Mouse (Mus musculus) mouse trophoblast stem cell (cell line): ENCODE results near the gene 4930474N05Rik.

ENCODE experiments used
- in situ Hi-C, 2 experiments: fragments of 300-500 bp; cut with MseI, MboI; formaldehyde crosslinking; loops; 2 replicates in 1 of 2; 3 replicates in 1 of 2; pipeline ENCODE4 v1.15.1; 2025

4930474N05Rik gene

DNA sequence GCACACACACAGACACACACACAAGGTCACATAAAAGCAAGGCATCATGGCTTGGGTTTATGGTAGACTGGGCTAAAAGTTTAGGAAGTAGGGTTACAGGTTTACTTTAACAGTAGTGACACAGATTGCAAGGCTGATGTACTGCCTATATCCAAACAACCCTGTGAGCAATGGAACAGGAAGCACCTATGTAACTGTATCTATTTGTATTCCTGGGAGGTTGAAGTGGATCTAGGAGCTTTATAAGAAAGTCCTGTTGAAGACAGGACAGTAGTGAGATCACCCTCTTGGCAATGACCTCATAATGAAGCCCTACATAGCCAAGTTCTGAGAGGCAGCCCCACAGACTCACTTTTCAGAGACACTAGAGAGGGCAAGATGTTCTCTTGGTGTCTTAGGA is at the start of gene 4930474N05Rik:
Gene 4930474N05Rik (plus strand): TSS at position 301 of the 400 bp plus-strand sequence.
- in situ Hi-C loops, result no loop called here

DNA sequence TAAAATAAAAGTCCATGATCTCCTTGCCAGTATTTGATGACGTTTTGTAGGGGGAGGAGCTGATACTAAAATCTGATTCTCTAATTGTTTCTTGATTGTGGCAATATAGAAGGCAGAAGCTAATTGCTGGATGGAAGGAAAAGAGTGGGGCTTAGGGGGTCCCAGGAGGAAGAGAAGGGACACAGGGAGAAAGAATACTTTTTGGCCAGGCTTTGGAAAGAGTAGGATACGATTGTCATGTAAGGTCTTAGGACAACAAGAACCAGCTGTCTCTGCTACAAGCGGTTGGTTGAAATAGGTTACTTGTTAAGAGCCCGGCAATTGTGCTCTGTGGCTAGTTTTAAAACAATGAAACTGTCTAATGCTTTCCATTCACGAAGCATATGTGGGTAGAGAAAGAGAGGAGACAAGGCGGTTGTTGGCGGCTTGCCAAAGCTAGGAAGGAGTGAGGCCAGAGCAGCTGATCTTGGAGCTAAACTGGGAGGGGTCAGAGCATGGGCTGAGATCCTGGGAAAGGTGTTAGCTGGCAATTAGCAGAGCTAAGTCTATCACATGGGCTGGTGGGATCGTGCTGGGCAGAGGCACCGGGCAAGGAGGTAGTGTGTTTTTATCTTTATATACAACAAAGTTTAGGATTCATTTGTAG is 45.8 kb upstream of the 4930474N05Rik start:
- in situ Hi-C loops, result no loop called here

DNA sequence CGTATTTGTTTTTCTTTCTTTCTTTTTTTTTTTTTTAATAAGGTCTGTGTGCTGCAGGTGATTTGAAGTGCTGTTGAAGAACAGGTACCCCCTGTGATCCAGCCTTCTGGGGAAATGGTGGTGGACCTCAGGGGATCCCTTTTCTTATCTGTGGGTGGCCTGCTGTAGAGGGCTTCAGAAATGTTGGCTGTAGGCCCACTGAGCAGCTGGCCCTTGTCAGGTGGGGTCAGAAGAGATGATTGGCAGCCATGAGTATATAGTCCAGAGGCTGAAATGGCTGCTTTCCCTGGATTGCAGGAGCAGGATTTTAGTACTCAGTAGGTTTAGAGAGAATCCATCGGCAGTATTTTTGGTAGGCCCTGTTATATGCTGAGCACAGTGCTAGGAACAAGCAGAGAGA is 41.4 kb upstream of the 4930474N05Rik start:
- in situ Hi-C loops, result no loop called here

DNA sequence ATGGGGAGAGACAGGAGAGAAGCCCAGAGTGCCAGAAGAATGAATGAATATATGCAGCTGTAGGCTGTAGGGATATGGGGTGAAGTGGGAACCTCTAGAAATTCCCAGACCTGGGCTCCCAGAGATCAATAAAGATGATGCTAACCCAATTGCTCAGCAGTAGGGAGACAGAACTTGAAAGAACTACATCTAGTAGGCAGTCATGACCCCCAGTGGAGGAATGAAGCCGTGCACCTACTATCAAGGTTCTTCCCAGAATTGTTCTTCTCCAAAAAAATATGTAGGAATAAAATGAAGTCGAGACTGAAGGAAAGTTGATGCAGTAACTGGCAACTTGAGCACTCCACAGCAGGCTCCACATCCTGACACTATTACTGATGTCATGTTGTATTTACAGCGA is 3.8 kb downstream of the 4930474N05Rik start:
- in situ Hi-C loops, result no loop called here

DNA sequence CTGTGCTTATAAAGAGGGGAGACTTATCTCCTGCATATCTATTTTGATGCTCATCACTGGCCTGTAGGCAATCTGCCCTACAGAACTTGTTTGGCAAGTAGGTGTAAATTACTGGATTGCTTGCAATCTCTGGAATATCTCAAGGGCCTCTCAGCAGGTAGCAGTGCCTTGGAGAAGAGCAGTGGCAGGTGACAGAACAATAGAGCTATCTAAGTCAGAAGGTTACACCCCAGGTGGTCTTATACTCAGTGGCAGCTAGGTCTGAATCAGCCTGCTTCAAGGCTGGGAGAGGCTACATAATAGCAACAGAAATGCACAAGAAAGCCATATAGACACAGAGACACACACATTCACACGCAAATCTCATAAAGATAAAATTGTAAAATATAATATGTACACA is 4.9 kb downstream of the 4930474N05Rik start:
- in situ Hi-C loops, result no loop called here

DNA sequence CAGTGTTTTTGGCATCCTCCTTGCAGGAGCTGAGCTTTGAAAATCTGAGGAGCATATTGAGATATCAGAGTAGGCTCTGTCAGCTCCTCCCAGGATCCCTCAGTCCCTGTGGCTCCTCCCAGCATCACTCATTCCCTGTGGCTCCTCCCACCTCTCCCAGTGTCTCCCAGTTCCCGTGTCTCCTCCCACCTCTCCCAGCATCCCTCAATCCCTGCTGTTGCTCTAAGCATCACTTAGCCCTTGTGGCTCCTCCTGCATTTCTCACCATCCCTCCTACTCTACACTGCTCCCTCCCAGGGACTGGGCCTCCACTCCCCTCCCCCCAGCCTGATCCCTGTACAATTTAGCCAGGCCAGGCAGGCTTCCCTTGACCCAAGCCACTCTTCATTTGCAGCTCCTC is 6.0 kb downstream of the 4930474N05Rik start:
- in situ Hi-C loops, result no loop called here

DNA sequence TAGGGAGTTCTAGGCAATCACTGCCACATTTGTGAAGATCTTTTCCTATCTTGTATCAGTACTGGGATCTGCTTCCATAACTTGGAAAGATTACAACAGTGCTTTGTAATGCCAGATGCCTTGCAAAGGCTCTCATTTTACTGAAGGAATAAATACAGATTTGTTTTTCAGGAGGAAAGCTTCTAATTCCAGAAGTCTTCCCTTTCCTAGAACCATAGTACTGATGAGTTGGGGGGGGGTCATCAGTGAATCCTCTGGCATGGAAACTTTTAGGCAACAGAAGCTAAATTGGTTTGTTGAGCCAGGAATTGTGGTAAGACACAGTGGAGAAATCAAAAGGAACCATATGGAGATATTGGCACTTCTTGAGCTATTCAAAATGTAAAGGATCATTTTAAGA is 19.8 kb downstream of the 4930474N05Rik start:
- in situ Hi-C loops, result no loop called here

DNA sequence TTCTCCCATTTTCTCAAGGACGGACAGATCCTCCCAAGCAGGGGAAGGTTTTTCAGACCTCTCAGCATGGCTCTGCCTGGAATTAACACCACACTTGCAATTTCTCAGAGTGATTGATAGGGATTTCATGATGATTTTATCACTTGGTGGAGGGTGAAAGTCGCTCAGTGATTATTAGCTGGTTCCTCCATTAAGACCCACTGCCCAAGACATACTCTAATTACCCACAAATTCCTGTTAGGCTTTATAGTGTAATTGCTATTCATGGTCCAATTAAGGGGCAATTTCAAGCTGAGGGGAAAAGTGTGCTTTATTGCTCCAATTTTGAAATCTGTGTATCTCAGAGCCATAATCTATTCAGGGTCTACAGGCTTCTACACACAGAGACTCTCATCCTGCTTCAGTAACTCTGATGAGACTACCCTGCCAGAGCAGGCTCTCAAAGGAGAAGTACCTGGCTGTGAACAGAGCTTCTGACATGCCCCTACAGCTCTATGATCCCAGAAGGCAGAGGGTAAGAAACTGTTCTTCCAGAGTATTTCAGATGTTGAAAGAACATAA is 29.1 kb downstream of the 4930474N05Rik start:
- in situ Hi-C loops, result no loop called here

DNA sequence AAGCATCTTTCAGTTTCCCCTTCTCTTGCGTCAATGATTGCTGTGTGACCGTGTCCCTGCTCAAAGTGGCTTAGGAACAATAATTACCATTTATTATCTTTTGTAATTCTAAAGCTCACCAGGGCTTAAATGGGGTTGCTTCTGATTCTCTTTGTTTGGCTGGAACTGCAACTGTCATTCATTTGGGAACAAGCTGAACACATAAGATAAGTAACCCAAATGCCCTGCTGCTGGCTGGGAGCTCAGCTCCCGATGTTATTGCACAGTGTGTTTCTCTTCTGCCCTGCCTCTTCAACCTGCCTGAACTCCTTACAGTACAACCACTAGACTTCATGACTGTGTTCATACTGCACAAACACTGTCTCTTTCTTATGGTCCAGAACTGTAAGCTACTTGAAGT is 41.0 kb downstream of the 4930474N05Rik start:
- in situ Hi-C loops, result no loop called here

DNA sequence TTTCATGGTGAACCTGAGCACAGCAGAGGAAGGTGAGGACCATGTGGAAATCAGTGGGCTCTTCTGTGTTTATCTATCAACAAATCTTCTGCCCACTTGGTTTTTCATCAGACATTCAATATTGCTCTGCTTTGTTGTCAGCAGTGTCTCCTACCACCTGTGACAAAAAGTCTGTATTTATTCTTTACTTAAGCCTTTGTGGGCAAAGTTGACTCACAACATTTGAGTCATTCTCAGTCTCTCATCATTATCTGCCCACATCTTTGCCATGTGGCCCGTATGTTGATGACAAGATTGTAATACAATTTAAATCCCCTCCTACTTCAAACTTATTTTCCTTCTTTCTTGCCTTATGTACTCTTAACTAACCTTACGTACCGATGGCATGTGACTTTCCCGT is 43.0 kb downstream of the 4930474N05Rik start:
- in situ Hi-C loops, result no loop called here

DNA sequence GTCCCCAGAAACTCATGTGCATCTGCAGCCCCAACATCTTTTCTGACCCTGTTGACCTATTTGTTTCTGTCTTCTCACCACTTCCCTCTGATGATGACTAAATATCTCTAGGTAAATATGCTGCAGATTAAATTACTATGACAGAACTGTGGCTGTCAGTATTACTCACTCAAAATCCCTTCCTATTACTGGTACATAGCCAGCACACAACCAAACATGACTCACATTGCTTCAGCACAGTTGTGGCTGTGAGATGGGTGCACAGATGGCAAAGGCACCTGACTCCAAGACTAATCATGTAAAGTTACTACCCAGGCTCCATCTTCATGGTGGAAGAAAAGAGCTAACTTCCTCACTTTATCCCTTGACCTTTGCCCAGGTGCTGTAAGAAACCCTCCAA is 50.5 kb downstream of the 4930474N05Rik start:
- in situ Hi-C loops, result no loop called here
